Mouse (Mus musculus) MEL-GATA-1-ER (cell line): ENCODE results near the gene Tle4.
"Not testable (repeated sequence)": the region's sequence is repeated elsewhere in the genome, so short reads cannot be mapped to it uniquely, and the experiment has no call there.

Experiments
- DNase-seq: peaks from one replicate; pipeline ENCODE4 v3.0.0-alpha.2; 2012; ENCODE audit warnings: low read depth; ENCODE audit errors: extremely low read depth

The Tle4 gene

DNA sequence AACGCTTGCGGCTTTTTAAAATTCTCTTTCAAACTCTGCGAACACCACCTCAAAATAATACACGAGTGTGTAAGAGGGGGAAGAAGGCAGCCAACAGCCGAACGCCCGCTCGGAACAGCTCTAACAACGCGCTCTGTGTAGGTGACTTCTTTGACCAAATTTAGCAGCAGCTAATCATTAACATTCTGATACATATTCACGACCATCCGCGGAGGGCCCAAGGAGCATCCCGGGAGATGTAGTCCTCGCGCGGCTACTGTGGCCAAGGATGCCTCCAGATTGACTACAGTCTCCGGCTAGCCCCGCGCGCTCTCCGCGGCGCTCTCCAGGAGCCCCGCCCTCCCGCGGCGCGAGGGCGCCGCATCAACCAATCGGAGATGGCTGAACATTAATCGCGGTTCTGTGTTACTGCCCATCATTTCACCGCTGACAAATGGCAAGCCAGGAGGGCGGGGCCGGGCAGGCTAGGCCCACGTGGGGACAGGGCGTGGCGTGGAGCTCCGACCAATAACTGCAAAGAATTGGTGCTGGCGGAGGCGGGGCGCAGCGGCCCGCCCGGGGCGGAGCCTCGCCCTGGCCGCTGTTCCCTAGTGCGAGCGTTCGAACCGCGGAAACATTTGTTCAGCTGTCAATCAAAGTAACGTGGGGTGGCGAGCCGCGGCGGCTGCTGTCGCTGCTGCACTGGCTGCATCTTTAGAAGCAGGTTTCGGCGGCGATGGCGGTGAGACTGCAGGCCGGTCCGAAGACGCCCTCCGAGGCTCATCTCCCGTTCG, at the start of gene Tle4:
Gene Tle4, minus strand, starts transcription at position 135 of the 773 bp plus-strand sequence.
- peak; percentile 96 for DNase-seq

DNA sequence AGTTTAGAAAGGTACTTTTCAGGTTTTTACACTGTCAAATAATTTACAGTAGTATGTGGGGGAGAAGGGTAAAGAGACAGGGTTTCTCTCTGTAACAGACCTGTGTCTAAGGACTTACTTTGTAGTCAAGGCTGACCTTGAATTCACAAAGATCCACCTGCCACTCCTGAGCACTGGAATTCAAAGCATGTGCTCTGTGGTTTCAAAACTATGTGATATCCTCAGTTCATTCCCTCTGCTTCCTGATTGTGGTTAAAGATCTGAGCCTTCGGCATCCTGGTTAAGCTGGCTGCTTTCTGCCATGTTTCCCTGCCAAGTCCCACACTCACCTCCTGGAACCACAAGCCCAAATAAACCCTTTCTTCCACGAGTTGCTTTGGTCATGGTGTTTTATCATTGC, 47.8 kb upstream of the Tle4 start:
- DNase-seq, result no peak

DNA sequence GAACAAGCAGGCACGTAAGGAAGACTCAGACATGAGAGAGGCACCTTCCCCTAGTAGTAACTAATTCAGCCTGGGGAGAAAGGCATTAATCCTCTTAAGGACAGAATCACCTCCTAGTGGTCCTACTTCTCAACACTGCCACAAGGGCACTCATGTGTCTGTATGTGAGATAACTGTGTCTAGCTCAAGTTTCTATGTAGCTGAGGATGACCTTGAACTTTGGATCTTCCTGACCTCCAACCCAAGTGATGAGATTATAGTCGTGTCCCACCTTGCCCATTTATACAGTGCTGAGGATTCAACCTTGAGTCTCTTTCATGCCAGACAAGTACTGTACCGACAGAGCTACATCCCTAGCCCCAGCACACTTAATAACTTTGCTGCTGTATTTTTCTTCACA, 46.9 kb upstream of the Tle4 start:
- DNase-seq, result no peak

DNA sequence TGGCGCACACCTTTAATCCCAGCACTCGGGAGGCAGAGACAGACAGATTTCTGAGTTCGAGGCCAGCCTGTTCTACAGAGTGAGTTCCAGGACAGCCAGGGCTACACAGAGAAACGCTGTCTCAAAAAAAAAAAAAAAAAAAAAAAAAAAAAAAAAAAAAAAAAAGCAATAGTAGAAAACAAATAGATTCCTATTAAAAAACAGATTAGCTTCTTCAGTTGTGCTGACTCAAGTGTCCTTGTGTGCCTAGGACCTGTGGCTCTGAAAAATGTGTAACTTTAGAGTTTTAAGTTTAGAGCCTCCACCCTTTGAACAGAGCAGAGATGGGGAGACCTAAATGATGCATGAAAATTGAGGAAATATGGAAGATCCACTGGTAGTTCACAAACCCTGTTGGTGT, 45.2 kb upstream of the Tle4 start:
- DNase-seq, result not testable (repeated sequence)

DNA sequence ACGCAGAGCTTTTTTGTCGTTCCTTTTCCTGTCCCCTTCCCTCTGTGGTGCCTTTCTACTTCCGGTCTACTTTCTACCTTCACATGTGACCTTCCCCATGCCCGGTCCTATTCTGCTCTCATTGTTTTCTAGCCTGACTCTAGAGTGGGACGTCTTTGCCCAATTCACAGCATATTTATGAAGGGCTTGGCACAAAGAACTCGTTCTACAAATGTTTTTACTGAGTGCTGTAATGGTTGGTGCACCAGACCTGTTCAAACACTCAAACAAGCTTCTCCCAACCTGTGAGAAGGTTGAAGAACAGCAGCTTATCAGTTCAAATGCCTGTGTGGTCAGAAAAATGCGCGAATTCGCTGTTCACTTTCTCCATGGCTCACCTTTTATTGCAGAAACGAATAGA, 44.8 kb upstream of the Tle4 start:
- DNase-seq, result no peak

DNA sequence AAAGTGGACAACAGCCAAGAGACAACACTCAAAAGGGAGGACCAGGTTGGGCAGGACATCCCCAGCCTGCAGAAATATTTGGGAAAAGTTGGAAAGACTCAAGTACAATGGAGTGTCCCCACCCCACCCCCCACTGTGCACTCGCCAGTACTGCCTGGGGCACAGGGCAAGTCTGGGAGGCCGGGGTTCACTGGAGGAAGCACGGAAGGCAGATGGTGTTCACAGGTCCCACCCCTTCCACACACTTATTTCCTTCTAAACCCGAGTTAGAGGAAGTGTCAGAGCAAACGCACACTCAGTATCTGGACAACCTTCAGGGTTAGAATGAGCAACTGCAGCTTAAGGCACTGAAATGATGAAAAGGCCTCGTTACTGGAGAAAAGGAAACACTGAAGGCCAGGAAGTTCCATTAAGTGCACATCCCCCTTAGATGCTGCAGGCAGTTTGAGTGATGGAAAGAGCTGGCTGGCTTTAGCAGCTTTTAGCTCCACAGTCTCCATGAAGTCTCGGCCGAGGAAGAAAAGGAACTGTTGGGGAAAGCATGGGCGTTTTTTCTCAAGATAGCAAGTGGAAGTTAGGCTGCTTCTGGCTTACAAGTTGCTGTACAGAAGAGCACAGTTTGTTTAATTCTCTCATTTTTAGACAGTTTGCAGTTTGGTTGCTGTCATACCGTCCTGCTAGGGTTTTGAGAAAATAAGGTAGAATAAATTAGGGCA, 37.5 kb upstream of the Tle4 start:
- no peak for DNase-seq

DNA sequence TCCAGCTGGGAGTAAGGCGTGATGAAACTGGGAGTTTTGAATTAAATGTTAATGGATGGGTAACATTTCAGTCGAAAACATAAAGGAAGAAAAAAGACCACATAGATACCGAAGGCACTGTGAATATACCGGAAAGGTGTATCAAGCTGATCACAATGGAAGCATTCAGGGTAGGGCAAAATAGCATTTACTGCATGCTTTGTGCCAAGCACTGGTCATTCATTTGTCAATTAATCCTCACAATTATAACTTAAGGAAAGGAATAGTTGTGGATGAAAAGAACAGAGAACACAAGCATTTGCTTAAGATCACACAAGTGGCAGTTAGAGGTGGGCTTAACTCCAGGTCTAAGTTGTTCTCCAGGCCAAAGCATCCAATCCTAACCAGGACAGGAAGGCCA, 25.5 kb upstream of the Tle4 start:
- no peak for DNase-seq

DNA sequence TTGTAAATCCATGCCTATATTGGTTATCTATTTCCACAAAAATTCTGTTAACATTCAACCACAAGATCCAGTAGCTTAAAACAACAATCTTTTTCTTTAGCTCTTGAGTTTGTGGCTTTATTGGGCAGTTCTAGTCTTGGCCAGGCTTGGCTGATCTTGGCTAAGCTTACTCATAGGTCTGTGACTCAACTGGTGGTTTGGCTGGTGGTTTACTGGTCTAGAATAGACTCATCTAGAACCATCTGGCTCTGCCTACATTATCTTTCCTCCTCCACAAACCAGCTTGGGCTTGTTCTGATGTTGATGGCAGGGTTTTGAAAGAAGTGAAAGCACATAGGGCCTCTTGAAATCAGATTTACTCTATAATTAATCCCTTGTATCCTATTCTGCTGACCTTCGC, 22.7 kb upstream of the Tle4 start:
- no peak for DNase-seq

DNA sequence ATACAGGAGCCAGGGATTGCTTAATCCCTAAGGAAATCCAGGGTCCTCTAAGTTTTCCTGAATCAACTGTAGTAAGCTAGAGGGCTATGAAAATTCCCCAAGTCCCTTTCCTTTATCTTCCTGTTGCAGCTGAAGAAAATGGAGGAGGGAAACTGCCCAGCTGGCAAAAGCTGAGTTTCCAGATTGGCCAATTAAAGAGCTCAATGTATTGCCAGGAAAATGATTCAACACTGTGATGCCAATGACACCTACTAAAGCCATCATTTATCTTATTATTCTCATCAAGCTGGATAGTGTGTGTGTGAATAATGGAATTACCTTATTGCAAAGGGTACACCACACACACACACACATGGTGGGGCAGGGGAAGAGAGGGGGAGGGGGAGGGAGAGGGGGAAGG, 22.0 kb upstream of the Tle4 start:
- no peak for DNase-seq

DNA sequence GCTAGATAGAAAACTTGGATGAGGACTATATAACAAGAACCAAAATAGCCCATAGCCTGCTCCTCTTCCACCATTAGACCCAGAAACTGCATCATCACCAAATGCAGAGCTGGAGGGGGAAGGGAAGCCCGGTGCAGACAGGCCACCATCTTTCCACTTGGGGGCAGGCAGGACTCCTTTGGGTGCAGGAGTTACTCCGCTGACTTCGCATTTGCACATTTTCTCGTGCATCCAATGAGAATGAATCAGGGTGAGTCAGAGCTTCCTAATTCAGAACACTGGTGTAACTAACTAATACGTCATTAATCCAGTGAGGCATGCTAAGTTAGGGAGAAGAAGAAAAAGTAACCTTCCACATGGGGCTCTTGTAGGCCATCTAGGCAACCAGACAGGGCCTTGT, 17.0 kb upstream of the Tle4 start:
- no peak for DNase-seq

DNA sequence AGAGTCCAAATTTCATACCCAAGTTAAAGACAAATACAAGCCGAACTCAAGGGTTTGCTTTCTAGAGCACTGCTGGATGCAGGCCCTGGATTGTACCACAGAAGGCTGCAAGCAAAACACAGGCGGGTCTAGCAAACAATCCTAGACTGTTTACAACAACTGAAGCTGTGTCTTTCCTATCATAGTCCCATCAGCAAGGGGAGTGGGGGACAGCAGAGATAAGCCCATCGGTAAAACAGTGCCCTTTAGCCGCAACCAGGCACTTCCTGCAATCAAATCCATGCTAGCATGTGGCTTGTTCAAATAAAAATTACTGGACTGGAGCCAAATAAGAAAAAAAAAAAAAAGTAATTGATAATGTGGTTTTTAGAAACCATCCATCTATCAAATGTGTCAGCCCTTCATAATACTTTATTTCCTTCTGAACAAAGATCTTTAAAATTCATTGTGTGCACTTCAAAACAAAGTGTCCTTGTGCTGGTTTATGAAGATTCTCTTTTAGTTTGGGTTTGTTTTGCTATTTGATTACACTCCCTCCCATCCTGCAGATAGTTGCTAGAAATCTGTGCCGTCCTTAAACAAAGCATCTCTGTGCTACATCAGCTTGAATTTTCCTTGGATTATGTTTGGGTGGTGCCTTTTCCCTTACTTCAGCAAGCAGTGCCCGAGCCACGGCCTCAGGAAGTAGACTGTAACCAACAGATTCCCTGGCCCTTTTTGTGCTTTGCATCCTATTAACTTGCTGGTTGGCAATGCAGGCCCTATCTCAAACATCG, 12.9 kb upstream of the Tle4 start:
- DNase-seq, result no peak

DNA sequence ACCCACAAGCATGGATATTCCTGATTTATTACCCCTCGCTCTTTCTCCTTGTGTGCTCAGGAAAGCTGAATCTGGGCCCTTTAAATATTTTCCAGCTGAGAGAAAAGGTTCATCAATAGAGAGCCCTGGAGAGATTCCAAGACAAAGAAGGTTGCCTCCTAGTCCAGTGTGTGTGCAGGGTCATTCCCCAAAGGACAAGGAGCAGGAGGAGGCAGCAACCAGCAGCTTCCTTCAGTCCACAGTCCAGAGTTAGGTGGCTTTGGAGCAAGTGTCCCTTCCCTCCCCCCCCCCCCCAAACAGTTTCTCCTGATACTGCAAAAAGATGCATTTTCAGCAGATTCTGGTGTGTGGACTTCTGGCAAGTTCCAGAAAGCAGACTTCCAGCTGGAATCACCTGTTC, 3.0 kb upstream of the Tle4 start:
- no peak for DNase-seq

DNA sequence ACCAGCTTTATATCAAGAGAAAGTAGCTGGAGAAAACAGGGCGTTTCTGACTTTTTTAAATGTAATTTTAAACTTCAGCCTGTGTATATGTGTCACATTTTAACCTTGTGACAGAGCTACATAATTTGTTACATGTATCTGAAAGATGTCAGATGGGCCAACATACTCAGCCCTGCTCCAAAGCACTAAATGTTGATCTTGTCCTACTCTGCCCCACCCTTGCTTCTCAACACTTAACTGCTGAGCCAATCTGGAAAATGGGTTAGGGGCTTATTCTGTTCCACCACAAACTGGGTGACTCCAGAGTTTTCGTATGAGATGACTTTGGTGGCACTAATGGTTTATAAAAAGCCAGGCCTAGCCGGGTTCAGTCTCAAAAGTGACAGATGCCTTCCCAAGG, 2.5 kb upstream of the Tle4 start:
- DNase-seq, result no peak

DNA sequence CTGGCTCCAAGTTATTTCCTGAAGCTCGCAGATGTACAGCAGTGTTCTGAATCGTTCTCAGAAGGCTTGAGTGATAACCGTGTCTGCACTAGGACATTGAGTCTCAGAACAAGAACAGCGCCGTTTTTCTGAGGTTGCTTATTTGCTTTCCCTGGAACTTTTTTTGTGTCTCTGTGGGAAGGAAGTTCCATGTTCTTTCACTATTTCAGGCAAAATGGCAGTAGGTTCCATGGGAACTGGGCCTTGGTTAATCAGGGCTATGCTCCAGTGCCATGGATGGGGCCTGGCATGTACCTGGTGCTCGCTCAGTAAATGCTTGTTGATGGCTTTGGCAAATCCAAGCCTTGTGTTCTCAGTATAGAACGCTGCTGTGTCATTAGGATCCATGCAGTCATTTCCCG, 2.0 kb upstream of the Tle4 start:
- no peak for DNase-seq

DNA sequence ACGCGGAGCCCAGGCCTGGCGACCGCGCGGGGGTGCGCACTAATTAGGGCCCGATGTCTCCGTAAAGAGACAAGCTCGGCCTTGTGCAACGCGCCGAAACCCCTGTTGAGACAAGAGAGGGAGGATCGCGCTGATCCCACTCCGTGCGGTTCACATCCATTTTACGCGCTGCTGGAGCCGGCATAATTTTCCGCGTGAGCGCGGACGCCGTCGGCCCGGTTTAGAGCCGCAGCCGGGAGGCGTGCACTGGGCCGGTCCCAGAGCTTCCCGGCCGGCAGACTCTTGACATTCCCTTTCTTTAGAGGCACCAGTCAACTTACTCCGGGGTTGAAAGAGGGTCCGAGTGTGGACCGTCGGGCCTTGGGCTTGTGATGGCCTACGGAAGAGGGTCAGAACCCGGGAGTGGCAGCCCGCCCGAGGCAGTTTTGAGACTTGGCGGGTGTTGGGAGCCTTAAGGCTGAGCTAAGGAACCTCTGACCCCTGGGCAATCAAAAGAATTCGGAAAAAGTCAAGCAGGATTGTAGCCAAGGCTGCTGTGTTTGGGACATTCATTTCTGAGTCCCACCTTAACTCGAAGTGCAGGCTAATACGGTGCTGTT, 938 bp upstream of the Tle4 start:
- DNase-seq, result no peak

DNA sequence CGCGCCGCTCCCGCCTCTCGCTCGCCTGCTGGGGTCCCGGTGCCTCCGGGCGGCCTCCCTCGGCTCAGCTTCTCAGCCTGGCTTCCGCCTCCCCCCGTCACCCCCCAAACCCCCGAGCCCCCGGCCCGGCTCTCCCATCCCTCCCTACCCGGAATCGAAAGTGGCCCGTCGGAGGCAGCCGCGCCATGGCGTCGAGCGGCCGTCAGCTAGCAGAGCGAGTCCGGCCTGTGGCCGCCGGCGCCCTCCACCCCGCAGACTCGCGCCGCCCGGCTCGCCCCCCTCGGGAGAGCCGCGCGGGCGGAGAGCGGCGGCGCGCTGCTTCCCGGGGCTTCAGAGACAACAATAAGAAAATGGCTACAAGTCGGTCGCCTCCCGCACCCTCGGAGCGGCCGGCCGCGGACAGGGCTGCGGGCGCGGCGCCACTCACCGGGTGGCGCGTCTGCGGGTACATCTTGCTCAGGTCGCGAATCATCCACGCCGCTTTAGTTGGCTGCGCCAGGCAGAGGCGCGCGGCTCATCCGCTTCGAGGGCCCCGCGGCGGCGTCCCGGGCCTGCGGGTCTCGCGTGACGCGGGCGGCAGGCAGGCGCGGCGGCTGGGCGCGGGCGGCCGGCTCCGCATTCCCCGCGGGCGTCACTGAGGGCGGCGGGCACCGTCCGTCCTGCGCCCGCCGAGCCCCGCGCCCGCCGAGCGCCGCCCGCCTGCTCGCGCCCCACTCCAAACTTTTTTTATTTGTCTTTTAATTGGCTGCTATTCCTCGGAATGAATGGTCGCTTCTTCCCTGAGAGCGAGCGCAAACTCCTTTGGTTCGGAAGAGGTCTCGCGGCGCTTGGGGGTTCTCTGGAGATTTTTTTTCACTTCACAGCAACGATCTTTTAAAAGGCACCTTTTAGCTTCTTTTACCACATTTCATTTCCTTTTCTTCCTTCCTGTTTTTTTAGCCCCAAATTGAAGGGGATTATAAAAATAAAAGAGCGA, 622 bp downstream of the Tle4 start:
- no peak for DNase-seq

DNA sequence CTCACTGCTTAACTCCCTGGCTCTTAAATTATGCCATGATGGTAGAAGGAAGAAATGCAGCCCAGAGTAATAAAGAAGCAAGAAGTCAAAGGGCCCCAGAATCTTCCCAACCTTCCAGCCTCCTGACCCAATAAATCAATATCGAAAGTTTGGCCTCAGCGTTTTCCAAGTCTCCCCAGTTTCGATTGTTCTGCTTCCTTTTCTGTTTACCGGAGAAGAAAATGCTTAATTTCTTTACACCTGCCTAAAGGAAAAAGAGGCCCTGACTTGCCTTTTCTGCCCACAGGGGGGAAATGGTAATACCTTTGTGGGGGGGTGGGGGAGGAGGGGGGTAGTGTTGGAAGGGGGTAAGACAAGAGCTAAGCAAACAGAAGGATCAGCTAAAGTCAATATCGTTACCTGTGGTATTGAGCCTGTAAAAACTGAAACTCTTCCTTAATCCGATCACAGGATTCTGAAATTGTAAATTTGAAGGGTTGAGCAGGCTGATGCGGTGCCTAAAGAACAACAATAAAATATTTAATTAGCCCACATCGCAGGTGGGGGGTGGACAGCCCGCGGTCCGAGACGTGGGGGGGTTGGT, 1.4 kb downstream of the Tle4 start:
- no peak for DNase-seq

DNA sequence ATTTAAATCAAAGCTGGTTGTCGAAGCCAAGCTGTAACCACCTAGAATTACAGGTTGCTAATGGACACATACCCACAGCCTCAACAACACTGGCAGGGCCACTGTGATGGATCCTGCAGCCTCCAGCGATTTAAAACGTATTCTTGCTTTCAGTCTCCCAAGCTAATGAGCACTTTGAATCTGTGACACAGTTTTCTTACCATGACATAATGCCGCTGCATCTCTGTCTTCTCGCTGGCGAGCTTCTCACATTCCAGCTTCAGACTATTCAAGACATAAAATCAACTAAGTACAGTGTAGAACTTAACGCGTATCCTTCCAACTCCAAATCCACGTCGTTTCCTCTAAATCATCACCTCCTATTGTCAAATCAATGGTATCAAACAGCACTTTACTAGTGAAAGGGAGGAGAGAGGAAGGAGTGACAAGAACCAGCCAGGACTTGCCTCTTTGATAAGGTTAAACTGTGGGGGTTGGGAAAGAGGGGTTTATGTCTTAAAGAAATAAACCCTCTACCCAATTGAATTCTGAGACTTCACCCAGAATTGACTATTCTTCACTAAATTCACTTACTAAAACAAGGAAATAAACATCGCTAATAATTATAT, 2.4 kb downstream of the Tle4 start:
- no peak for DNase-seq

DNA sequence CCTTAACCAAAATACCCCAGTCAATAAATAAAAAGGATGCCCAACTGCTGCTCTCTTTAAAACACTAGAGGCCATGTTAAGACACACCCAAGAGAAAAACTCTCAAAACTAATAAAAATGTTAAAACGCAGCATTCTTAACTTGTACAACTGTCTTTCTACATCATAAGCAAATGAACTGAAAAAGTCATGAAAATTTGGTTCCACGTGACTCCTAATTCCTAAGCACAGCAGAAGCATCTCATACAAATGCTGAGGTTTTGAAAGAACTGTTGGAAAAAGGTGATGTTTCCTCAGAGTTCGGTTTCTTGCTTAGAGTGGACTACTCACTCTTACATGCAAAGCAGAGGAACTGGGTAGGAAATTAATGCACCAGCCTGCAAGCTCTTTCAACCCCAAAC, 3.3 kb downstream of the Tle4 start:
- DNase-seq, result no peak
